Mouse (Mus musculus): ENCODE data around the gene Gcm1.

Gene Gcm1

DNA sequence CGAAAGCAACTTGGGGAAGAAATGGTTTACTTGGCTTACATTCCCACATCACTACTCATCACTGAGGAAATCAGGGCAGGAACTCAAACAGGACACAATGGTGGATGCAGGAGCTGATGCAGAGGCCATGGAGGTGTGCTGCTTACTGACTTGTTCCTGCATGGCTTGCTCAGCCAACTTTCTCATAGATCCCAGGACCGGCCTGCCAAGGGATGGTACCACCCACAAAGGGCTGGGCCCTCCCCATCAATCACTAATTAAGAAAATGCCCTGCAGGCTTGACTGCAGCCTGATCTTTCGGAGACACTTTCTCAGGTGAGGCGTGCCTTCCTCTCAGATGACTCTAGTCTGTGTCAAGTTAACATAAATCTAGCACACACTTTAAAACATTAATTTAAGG lies 55.1 kb downstream of the Gcm1 start:
- TF ChIP-seq GATA4 (IDR thresholded peaks at IDR 0.05; ENCODE audit: insufficient replicate concordance, low read length): no peak

DNA sequence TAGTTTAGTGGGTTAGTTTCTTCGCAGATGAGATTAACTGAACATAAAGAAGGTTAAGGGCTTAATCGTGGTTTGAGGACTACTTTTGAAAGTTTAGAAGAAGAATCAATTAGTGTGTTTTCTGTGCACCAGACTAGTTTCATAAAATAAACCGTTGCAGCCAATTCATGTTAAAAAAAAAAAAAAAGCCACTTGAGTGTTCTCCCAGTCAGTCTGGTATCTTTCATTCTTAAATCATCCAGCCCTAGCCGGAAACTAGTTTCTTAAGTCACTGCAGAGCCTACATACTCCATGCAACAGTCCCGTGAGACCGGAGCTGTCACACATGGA lies 55.8 kb downstream of the Gcm1 start:
- no peak for TF ChIP-seq GATA4 (IDR thresholded peaks at IDR 0.05; ENCODE audit: insufficient replicate concordance, low read length)

DNA sequence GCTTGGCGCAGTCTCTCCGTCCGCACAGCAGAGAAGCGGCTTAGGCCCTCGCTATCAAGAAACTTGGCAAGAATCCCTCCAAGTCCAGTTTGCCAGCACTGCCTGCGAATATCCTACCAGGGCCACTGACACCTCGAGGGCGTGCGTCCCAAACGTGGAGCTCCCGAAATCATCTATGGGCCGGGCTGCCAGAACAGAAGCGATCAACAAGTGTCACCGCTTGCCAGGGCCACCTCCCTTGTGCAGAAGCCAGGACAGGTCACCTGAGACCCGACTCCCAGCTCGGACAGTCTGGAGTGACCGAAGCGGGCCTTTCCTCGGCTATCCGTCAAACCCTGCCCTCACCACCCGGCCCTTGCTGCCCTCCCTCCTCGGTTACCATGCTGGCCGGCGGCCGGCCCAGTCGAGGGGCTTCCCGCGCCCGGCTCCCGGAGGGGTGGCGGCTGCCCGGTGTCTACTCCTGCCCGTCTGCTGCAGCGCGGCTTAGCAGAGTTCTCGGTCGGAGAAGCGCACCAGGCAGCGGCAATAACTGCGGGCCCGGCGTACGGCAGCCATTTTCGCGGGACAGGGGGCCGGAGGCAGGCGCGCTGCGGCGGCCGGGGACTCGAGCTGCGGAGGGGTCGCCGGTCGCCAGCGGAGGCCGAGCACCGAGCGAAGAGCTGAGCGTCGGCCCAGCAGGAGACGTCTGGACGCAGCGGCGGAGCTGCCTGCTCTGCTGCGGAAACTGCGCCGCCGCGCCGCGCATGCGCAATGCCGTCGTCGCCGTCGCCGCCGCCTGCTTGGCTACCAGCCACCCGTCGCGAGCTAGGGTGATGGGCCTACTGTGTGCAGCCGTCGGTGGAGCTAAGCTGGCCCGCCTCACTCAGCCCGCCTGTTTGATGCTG lies 56.4 kb downstream of the Gcm1 start:
- TF ChIP-seq GATA4 (IDR thresholded peaks at IDR 0.05; ENCODE audit: insufficient replicate concordance, low read length): peak; percentile 35; the same call in 1 of the 2 replicates

DNA sequence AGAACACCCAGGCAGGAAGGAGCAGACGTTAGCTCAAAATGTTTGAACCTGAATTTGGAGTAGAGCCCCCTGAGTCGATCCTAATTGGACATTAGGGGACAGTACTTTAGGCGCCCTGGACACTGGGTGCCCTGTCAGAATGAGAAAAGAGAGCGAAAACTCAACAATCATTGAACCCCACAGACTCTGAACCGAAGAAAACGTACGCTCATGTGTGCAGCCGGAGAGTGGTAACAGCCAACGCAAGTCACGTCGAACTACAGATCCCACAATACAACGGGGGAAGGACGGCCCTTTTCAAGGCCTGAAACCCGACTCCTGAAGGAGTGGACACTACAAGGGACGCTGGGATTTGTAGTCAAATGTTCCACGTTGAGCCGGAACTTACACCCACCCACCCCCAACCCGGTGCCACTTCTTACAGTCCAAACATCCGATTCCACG lies 57.1 kb downstream of the Gcm1 start, which contains the start of the genes Fbxo9 and Ick:
Fbxo9 (minus strand) TSS at position 270 of the 444 bp plus-strand sequence.
Ick (plus strand) TSS at position 397 of the 444 bp plus-strand sequence.
- no peak for TF ChIP-seq GATA4 (IDR thresholded peaks at IDR 0.05; ENCODE audit: insufficient replicate concordance, low read length)

DNA sequence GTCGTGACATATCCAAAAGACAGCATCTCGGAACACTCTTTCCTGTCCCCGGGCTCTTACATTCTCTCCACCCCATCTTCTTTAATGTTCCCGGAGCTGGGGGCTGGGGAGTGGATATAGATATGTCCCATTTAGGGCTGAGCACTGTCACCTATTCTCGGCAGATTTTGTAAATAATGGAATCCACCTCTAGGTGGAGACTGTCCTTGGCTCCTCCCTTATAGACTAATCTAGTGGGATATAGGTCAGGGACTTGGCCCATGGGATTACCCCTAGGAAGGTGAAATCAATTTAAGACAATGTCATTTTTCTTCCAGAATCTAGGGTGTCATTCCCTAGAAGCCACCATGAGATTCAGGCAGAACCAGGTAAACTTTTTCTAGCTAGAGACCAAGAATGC lies 57.9 kb downstream of the Gcm1 start:
- no peak for TF ChIP-seq GATA4 (IDR thresholded peaks at IDR 0.05; ENCODE audit: insufficient replicate concordance, low read length)

DNA sequence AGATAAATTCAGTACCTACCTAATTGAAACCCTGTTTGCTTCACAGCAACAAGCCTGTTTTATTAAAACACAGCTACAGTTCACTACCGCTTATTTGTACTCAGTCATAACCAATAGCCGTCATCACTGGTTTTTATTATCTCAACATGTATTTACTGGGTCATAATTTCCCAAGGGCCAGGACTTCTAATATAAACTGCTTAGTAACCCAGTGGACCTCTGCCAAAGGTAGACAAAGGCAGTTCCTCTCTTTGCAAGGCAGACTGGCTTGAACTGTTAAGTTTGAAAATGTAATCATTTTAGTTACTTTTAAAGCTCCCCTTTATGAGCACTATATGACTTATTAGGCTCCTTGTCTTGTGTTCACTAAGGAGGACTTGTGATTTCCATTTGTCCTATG lies 59.7 kb downstream of the Gcm1 start:
- TF ChIP-seq GATA4 (IDR thresholded peaks at IDR 0.05; ENCODE audit: insufficient replicate concordance, low read length): no peak

DNA sequence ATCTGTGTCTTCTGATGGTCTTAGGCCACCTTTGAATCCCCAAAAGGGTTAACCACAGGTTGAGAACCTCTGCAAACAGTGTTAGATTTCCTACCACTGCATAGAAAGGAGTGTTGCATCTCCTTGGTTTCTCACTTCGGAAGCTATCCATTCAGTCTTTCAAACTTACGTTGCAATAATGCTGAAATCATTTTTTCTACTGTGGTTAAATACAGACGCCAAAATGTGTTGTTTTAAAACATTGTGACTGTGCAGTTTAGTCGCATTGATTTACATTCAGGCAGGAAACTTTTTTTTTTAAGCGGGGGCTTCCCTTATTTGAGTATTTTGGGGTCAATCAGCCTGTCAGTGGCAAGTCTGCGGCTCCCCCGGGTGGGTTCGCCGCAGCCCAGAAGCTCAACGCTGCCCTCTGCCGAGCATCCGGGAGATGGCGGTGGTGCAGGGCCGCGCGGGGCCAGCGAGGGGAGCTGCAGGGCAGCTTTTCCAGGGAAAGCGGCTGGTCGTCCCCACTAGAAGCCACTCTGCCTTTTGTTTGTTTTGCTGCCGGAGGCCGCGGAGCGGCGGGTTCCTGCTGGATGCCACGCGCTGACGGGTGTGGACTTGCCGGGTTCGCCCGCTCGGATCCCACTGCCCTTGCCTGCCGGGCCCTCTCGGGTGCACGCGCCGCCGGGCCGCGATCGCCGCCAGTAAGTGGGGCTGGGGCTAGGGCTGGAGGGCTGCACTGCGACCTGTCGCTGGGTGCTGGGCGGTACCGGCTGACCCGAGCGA lies 61.2 kb downstream of the Gcm1 start:
- TF ChIP-seq GATA4 (IDR thresholded peaks at IDR 0.05; ENCODE audit: insufficient replicate concordance, low read length): no peak; the same call in 1 of the 2 replicates

DNA sequence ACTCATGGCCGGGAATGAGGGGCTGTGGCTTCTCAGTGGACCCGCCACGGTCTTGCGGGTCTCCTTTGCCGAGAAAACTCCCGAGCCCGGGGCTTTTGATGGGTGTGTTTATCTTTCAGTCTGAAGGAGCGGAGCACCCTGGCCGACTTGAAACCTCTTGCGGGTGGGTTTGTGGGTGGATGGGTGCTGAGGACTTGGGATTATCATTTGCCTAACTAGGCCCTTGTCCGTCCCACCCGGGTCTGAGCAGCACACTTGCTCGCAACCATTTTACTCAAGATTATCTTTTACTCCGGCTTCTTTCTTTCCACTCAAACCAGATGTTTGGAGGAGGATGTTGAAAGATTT lies 61.8 kb downstream of the Gcm1 start:
- no peak for TF ChIP-seq GATA4 (IDR thresholded peaks at IDR 0.05; ENCODE audit: insufficient replicate concordance, low read length)
